Mouse (Mus musculus) liver, postnatal 0 days (tissue): ENCODE results near the gene Gm7075. TPM values are rescaled to one million over a fixed set of nuclear protein-coding genes. Genes with fewer than 3 reads are reported as not detected.
"Not testable (repeated sequence)": the region's sequence is repeated elsewhere in the genome, so short reads cannot be mapped to it uniquely, and the experiment has no call there.

Experiments
- ATAC-seq: fragments of 200-750 bp; cut with Nextera tagmentation; 2 replicates; pipeline ENCODE4 v1.8.0; 2017; ENCODE audit warnings: mild to moderate bottlenecking, moderate library complexity
- DNase-seq: peaks from one replicate; pipeline ENCODE4 v3.0.0-alpha.2; 2016
- H3K27ac ChIP-seq: fragments of 300-500 bp; sonication (generic); 2 replicates; pipeline ENCODE4 v1.5.1; 2014; ENCODE audit warnings: antibody characterized with exemption, moderate library complexity, mild to moderate bottlenecking, low read depth
- H3K27me3 ChIP-seq: fragments of 300-500 bp; sonication (generic); 2 replicates; pipeline ENCODE4 v1.6.1; 2014; ENCODE audit warnings: low read length, control low read depth, mixed read lengths; ENCODE audit not compliant: insufficient read depth
- H3K36me3 ChIP-seq: fragments of 300-500 bp; sonication (generic); replicated peaks from 2 replicates; pipeline ENCODE4 v1.6.1; 2014; ENCODE audit warnings: mild to moderate bottlenecking, control low read depth, low read length, moderate library complexity, mixed read lengths; ENCODE audit not compliant: insufficient read depth
- H3K4me1 ChIP-seq: fragments of 300-500 bp; sonication (generic); 2 replicates; pipeline ENCODE4 v1.6.1; 2014; ENCODE audit warnings: antibody characterized with exemption, mild to moderate bottlenecking, control low read depth; ENCODE audit not compliant: insufficient read depth
- H3K4me2 ChIP-seq: fragments of 300-500 bp; sonication (generic); 2 replicates; pipeline ENCODE4 v1.6.1; 2014; ENCODE audit warnings: low read depth, mild to moderate bottlenecking, low read length, moderate library complexity, mixed read lengths
- H3K4me3 ChIP-seq: fragments of 300-500 bp; sonication (generic); 2 replicates; pipeline ENCODE4 v1.5.1; 2014; ENCODE audit warnings: low read depth, low read length
- H3K9ac ChIP-seq: fragments of 300-500 bp; sonication (generic); replicated peaks from 2 replicates; pipeline ENCODE4 v1.6.1; 2014; ENCODE audit warnings: mild to moderate bottlenecking, moderate library complexity
- H3K9me3 ChIP-seq: fragments of 300-500 bp; sonication (generic); 2 replicates; pipeline ENCODE4 v1.6.1; 2016; ENCODE audit warnings: mild to moderate bottlenecking, control low read depth, low read length, mixed read lengths
- CTCF ChIP-seq: sonication (generic); IDR thresholded peaks from 2 replicates; pipeline ENCODE4 v1.5.1; 2016; ENCODE audit warnings: antibody characterized with exemption, low read depth
- EP300 ChIP-seq: IDR thresholded peaks from 2 replicates; pipeline ENCODE4 v1.6.1; 2016; ENCODE audit warnings: antibody characterized with exemption, low read depth, mild to moderate bottlenecking
- WGBS: fragments of 180-500 bp; shearing (Covaris S2); extraction: QIAGEN DNeasy Blood & Tissue Kit; methylation state at CpG from one replicate; pipeline ENCODE4 v1.1.7; 2014; ENCODE audit not compliant: insufficient replicate concordance; 5-methylcytosine and 5-hydroxymethylcytosine counted together
- polyA plus RNA-seq: library from polyadenylated mRNA; unstranded; fragments of >200 nt; fragmentation: Nextera tagmentation; extraction: Ambion mirVana; gene quantifications from 2 replicates; pipeline ENCODE4 v1.2.1, GENCODE M21; 2015

The Gm7075 gene
- polyA plus RNA-seq = not detected in 2 replicates

- no peak within 1 kb of the TSS for H3K9ac ChIP-seq
- H3K9me3 ChIP-seq = no peaks in the 10 kb centered on the region
- no peaks in the 10 kb centered on the region for H3K36me3 ChIP-seq
- H3K4me1 ChIP-seq = peaks cover 7% of the 10 kb centered on the region; the same call in 1 of the 2 replicates
- H3K27me3 ChIP-seq = no peaks in the 10 kb centered on the region
- H3K4me2 ChIP-seq = no peak within 1 kb of the TSS
- ATAC-seq (peak; percentile 46; the same call in 1 of the 2 replicates), DNase-seq (peak; percentile 75)
- no peak within 1 kb of the TSS for H3K4me3 ChIP-seq
- no peak within 1 kb of the TSS for H3K27ac ChIP-seq
- WGBS = 83% methylated on average over 18 of the region's 18 CpGs
- no peak for TF ChIP-seq EP300
- TF ChIP-seq CTCF = peak; percentile 84
Measured at GRCm38 (mm10) chr10:63421739-63422735, at the start of gene Gm7075. Gene Gm7075, minus strand, starts transcription at chr10:63421789.

DNA sequence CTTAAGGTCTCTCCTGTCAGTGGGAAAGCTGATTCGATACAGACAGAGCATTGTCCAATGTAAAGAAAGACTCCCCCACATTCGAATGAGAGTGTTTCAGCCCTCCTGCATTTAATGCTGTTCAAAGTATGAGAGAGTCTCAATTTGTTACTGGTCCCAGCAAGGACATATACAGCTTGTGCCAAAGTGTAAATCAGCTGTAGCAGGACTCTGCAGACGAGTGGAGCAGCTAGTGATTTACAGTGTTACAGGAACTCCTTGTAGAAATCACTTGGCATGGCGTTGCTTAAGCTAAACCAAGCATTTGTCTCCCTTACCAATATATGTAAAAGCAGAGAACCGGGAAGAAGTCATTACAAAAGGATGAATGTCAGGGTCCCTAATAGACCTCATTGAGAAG lies 39.3 kb upstream of the Gm7075 start:
- Histone ChIP-seq H3K4me1 (no peaks in the 10 kb centered on the region), H3K9ac (no peak overlapping the region), H3K4me3 (no peak overlapping the region), H3K27me3 (no peaks in the 10 kb centered on the region), H3K27ac (no peak overlapping the region), H3K9me3 (no peaks in the 10 kb centered on the region), H3K36me3 (no peaks in the 10 kb centered on the region), H3K4me2 (no peak overlapping the region)
- 61% methylated on average over 5 of the region's 5 CpGs for WGBS
- DNase-seq = no peak
- TF ChIP-seq CTCF (no peak), EP300 (no peak)
- ATAC-seq = no peak

GRCm38 (mm10) chr10:63457292-63458128 lies 35.9 kb upstream of the Gm7075 start:
- WGBS = 61% methylated on average over 17 of the region's 17 CpGs
- Histone ChIP-seq H3K4me2 (peak overlapping the region; percentile 33; the same call in 1 of the 2 replicates), H3K4me3 (no peak overlapping the region)

GRCm38 (mm10) chr10:63455110-63455878 lies 33.7 kb upstream of the Gm7075 start:
- Histone ChIP-seq H3K27ac (no peak overlapping the region), H3K9ac (no peak overlapping the region), H3K27me3 (no peaks in the 10 kb centered on the region), H3K4me2 (no peak overlapping the region), H3K36me3 (no peaks in the 10 kb centered on the region), H3K4me1 (no peaks in the 10 kb centered on the region), H3K4me3 (no peak overlapping the region), H3K9me3 (no peaks in the 10 kb centered on the region)
- ATAC-seq = no peak
- WGBS = 50% methylated on average over 8 of the region's 8 CpGs
- no peak for DNase-seq
- TF ChIP-seq EP300 (no peak), CTCF (peak; percentile 27; the same call in 1 of the 2 replicates)

More at GRCm38 (mm10) chr10:63457292-63458128, 35.9 kb upstream of the Gm7075 start:
- H3K9ac ChIP-seq = no peak overlapping the region; the same call in 1 of the 2 replicates
- ATAC-seq (no peak), DNase-seq (no peak)
- H3K27ac ChIP-seq = no peak overlapping the region
- no peaks in the 10 kb centered on the region for H3K36me3 ChIP-seq
- H3K27me3 ChIP-seq = no peaks in the 10 kb centered on the region
- no peaks in the 10 kb centered on the region for H3K4me1 ChIP-seq
- no peaks in the 10 kb centered on the region for H3K9me3 ChIP-seq
- no peak for TF ChIP-seq CTCF
- TF ChIP-seq EP300 = no peak

DNA sequence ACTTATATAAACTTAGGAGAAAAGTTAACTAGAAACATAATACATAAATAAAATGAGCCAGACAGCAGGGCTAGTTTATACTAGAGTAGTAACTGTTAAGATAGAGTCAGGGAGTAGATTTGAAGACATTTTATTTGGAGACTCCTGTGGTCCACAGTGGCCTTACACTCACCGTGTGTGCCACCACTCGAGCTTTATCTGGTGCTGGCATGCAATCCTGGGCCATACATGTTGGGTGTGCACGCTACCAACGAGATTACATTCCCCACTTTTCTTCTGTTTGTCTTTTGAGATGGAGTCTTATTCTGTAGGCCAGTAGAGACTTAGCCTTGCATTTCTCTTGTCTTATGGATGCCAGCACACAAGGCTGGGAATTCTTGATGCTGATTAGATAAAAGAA lies 32.3 kb upstream of the Gm7075 start:
- H3K9me3 ChIP-seq = no peaks in the 10 kb centered on the region
- WGBS = 74% methylated on average over 4 of the region's 4 CpGs
- no peaks in the 10 kb centered on the region for H3K36me3 ChIP-seq
- H3K4me2 ChIP-seq = no peak overlapping the region
- no peak for TF ChIP-seq CTCF
- no peak for TF ChIP-seq EP300
- no peak overlapping the region for H3K4me3 ChIP-seq
- H3K4me1 ChIP-seq = no peaks in the 10 kb centered on the region
- no peak overlapping the region for H3K27ac ChIP-seq
- ATAC-seq = no peak
- no peak overlapping the region for H3K9ac ChIP-seq
- no peak for DNase-seq
- H3K27me3 ChIP-seq = no peaks in the 10 kb centered on the region

DNA sequence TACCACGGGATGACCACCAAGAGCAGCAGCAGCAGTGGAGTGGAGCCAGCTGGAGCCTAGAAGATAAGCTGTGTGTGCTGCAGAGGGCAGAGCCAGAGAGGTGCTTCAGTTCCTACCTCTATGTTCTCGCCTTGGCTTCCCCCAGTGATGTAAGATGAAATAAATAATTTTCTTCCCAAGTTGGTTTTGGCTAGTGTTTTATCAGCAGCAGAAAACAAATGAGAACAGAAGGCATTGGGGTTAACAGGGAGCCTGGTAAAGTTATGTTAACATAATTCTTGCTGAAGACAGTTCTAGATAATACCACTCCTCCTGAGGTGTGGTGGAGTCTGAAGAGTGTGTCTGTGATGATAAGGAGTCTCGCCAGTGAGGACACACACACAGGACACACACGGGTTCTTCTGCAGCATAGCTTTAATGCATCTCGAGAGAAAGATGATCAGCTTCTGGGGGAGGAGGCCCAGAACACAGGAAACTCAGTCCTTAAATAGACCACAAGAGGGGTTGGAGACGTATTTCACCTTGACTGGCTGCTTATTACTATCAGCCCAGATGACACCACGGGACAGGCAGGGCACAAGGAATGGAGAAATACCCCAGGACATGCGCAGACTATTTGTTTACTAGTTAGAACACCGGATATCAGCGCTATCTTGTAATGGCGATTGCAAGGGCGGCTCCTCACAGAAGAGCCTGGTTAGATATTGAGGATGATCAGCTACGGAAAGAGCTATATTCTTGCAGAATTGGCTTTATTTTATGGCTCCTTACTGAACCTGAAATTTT lies 23.2 kb upstream of the Gm7075 start:
- ATAC-seq = peak; percentile 95
- not testable (repeated sequence) for H3K9me3 ChIP-seq, H3K4me2 ChIP-seq, H3K36me3 ChIP-seq, H3K4me1 ChIP-seq, DNase-seq, H3K9ac ChIP-seq, H3K4me3 ChIP-seq, H3K27me3 ChIP-seq
- H3K27ac ChIP-seq = 0 out of 2 replicates have a peak overlapping the region, but pooled peaks have one; percentile 58
- 66% methylated on average over 13 of the region's 13 CpGs for WGBS
